Mouse (Mus musculus) heart, embryonic 16.5 days (tissue): Measurements from ENCODE around the gene Thbs4. TPM values are rescaled to one million over a fixed set of nuclear protein-coding genes. Genes with fewer than 3 reads are reported as not detected.
A peak's percentile ranks its signal among the peaks of the same experiment; 100 is the strongest.
"Not testable (repeated sequence)": the region's sequence is repeated elsewhere in the genome, so short reads cannot be mapped to it uniquely, and the experiment has no call there.

Source experiments
- ATAC-seq: fragments of 200-750 bp; cut with Nextera tagmentation; replicated peaks from 2 replicates; pipeline ENCODE4 v1.8.0; 2017; ENCODE audit warnings: moderate number of reproducible peaks; ENCODE audit not compliant: insufficient read depth, low FRiP score; ENCODE audit errors: extremely low read depth
- H3K27ac ChIP-seq: fragments of 300-500 bp; sonication (generic); 2 replicates; pipeline ENCODE4 v1.5.1; 2014; ENCODE audit warnings: mild to moderate bottlenecking, low read length, control low read depth, moderate library complexity
- H3K27me3 ChIP-seq: fragments of 300-500 bp; sonication (generic); 2 replicates; pipeline ENCODE4 v1.6.1; 2014; ENCODE audit warnings: low read length, mixed read lengths; ENCODE audit not compliant: control insufficient read depth, insufficient read depth
- H3K36me3 ChIP-seq: fragments of 300-500 bp; sonication (generic); 2 replicates; pipeline ENCODE4 v1.6.1; 2014; ENCODE audit not compliant: control insufficient read depth, insufficient read depth
- H3K4me1 ChIP-seq: fragments of 300-500 bp; sonication (generic); 2 replicates; pipeline ENCODE4 v1.6.1; 2014; ENCODE audit warnings: low read length, mixed read lengths; ENCODE audit not compliant: control insufficient read depth, insufficient read depth
- H3K4me2 ChIP-seq: fragments of 300-500 bp; sonication (generic); 2 replicates; pipeline ENCODE4 v1.6.1; 2014; ENCODE audit warnings: low read depth, mild to moderate bottlenecking, control low read depth, low read length
- H3K4me3 ChIP-seq: fragments of 300-500 bp; sonication (generic); 2 replicates; pipeline ENCODE4 v1.5.1; 2014; ENCODE audit warnings: mild to moderate bottlenecking, control low read depth, low read length
- H3K9ac ChIP-seq: fragments of 300-500 bp; sonication (generic); 2 replicates; pipeline ENCODE4 v1.6.1; 2014; ENCODE audit warnings: low read length, control low read depth
- H3K9me3 ChIP-seq: fragments of 300-500 bp; sonication (generic); replicated peaks from 2 replicates; pipeline ENCODE4 v1.6.1; 2016; ENCODE audit warnings: low read length; ENCODE audit not compliant: control insufficient read depth
- WGBS: fragments of 180-500 bp; shearing (Covaris S2); extraction: QIAGEN DNeasy Blood & Tissue Kit; methylation state at CpG from one replicate; pipeline ENCODE4 v1.1.7; 2014; 5-methylcytosine and 5-hydroxymethylcytosine counted together
- polyA plus RNA-seq: library from polyadenylated mRNA; unstranded; fragments of >200 nt; fragmentation: Nextera tagmentation; extraction: Ambion mirVana; gene quantifications from 2 replicates; pipeline ENCODE4 v1.2.1, GENCODE M21; 2015

The Thbs4 gene
- polyA plus RNA-seq: 33.5 and 37.5 TPM in 2 replicates

GRCm38 (mm10) chr13:92794462-92795214 is at the start of gene Thbs4:
Gene Thbs4, minus strand, starts transcription at chr13:92794818.
- H3K4me2 ChIP-seq: peak within 1 kb of the TSS; percentile 81
- H3K4me1 ChIP-seq: peaks cover 6% of the 10 kb centered on the region; the same call in 1 of the 2 replicates
- ATAC-seq: peak; percentile 75
- peak within 1 kb of the TSS; percentile 80 for H3K9ac ChIP-seq
- H3K36me3 ChIP-seq: no peaks in the 10 kb centered on the region
- H3K27me3 ChIP-seq: peaks cover 16% of the 10 kb centered on the region
- H3K27ac ChIP-seq: peak within 1 kb of the TSS; percentile 11; the same call in 1 of the 2 replicates
- 4% methylated on average over 44 of the region's 45 CpGs for WGBS
- peak within 1 kb of the TSS; percentile 55 for H3K4me3 ChIP-seq
- no peaks in the 10 kb centered on the region for H3K9me3 ChIP-seq

DNA sequence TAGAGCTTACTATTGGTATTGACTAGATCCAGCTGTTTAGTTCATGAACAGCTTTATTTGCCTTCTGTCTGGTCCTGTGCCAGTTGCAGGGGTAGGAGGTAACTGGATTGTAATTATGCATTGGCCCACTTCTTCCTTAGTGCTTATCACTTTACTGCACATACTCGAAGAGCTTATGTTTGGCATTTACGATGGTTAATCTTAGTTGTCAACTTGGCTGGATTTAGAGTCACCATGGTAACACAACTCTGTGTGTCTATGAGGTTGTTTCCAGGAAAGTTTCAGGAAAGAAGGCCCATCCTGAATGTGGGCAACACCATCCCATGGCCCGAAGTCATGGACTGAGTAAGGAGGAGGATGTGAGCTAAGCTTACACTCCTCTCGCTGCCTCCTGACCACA is 38.5 kb upstream of the Thbs4 start:
- Histone ChIP-seq H3K9ac (no peak overlapping the region), H3K4me2 (no peak overlapping the region), H3K36me3 (no peaks in the 10 kb centered on the region), H3K9me3 (peaks cover 3% of the 10 kb centered on the region; the same call in 1 of the 2 replicates), H3K4me1 (no peaks in the 10 kb centered on the region), H3K27me3 (no peaks in the 10 kb centered on the region), H3K27ac (no peak overlapping the region), H3K4me3 (no peak overlapping the region)
- no peak for ATAC-seq
- 75% methylated on average over 4 of the region's 4 CpGs for WGBS

GRCm38 (mm10) chr13:92828820-92829219 is 34.2 kb upstream of the Thbs4 start:
- H3K27me3 ChIP-seq: no peaks in the 10 kb centered on the region
- WGBS: 53% methylated on average over 10 of the region's 10 CpGs
- ATAC-seq: no peak

DNA sequence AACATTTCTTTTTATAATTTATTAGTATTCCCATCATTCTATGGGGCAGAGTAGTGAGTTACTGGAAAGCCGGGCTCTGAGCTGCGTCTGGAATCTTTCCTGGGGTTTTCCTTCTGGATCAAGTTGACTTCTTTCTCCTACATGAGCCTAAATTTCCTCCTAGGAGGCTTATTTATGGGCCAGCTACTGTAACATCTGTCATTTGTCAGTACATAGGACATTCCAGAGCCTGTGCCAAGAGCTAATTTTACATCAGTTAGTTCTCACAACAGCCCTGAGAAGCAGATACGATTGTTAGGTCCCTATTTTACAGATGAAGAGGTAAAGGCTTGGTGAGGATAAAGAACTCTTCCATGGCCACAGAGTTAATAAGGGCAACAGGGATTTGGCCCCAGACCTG is 22.7 kb upstream of the Thbs4 start:
- ATAC-seq: peak; percentile 73; the same call in 1 of the 2 replicates
- H3K4me2 ChIP-seq: 0 out of 2 replicates have a peak overlapping the region, but pooled peaks have one; percentile 3
- WGBS: 26% methylated on average over 3 of the region's 3 CpGs

More at GRCm38 (mm10) chr13:92828820-92829219, 34.2 kb upstream of the Thbs4 start:
- no peak overlapping the region for H3K27ac ChIP-seq
- peak overlapping the region; percentile 10 for H3K4me2 ChIP-seq
- peaks cover 3% of the 10 kb centered on the region; the same call in 1 of the 2 replicates for H3K9me3 ChIP-seq
- no peak overlapping the region for H3K9ac ChIP-seq
- H3K4me1 ChIP-seq: no peaks in the 10 kb centered on the region
- 0 out of 2 replicates have a peak overlapping the region, but pooled peaks have one; percentile 0 for H3K4me3 ChIP-seq
- no peaks in the 10 kb centered on the region for H3K36me3 ChIP-seq

GRCm38 (mm10) chr13:92816329-92816728 is 21.7 kb upstream of the Thbs4 start:
- Histone ChIP-seq H3K4me2 (no peak overlapping the region), H3K9me3 (no peaks in the 10 kb centered on the region), H3K9ac (no peak overlapping the region), H3K4me3 (no peak overlapping the region), H3K4me1 (peaks cover 27% of the 10 kb centered on the region), H3K36me3 (no peaks in the 10 kb centered on the region), H3K27ac (no peak overlapping the region), H3K27me3 (no peaks in the 10 kb centered on the region)
- no peak for ATAC-seq
- WGBS: 47% methylated on average over 5 of the region's 5 CpGs

More for the DNA sequence above, 22.7 kb upstream of the Thbs4 start:
- Histone ChIP-seq H3K27ac (peak overlapping the region; percentile 64), H3K4me1 (peaks cover 27% of the 10 kb centered on the region), H3K27me3 (no peaks in the 10 kb centered on the region), H3K9me3 (no peaks in the 10 kb centered on the region), H3K9ac (no peak overlapping the region), H3K36me3 (no peaks in the 10 kb centered on the region), H3K4me3 (no peak overlapping the region)

DNA sequence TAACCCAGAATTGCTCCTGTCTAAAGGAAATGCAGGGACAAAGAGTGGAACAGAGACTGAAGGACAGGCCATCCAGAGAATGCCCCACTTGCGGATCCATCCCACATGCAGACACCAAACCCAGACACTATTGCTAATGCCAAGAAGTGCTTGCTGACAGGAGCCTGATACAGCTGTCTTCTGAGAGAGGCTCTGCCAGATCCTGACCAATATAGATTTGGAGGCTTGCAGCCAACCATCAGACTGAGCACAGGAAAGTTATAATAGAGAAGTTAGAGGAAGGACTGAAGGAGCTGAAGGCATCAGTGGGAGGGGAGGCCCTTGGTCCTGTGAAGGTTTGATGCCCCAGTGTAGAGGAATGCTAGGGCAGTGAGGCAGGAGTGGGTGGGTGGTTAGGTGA is 16.0 kb upstream of the Thbs4 start:
- 28% methylated on average over 1 of the region's 1 CpGs for WGBS
- not testable (repeated sequence) for H3K36me3 ChIP-seq, H3K4me3 ChIP-seq, H3K9me3 ChIP-seq, H3K27ac ChIP-seq, ATAC-seq, H3K4me2 ChIP-seq, H3K27me3 ChIP-seq, H3K9ac ChIP-seq
- peaks cover 10% of the 10 kb centered on the region for H3K4me1 ChIP-seq

DNA sequence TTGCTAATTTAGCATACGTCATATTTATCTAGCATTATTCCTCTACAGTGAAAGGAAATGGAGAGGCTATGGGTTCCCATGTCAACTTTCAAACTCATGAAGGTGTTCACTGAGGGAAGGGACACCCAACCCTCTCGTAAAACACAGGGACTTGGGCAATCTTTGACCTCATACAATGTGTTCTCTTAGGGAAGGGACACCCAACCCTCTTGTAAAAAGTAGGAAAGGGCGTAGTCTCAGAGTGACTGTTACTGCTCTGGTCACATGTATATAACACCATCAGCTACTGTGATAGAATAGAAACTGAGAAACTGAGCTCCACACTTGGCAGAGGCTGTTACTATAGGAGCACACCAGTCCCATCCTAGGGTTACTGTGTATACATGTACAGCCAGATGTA is 13.2 kb upstream of the Thbs4 start:
- peaks cover 6% of the 10 kb centered on the region; the same call in 1 of the 2 replicates for H3K4me1 ChIP-seq
- H3K27ac ChIP-seq: no peak overlapping the region
- ATAC-seq: no peak
- no peak overlapping the region for H3K4me2 ChIP-seq
- H3K9ac ChIP-seq: no peak overlapping the region
- H3K9me3 ChIP-seq: no peaks in the 10 kb centered on the region
- no peaks in the 10 kb centered on the region for H3K36me3 ChIP-seq
- H3K27me3 ChIP-seq: no peaks in the 10 kb centered on the region
- no peak overlapping the region for H3K4me3 ChIP-seq
- WGBS: 89% methylated on average over 3 of the region's 3 CpGs

- Histone ChIP-seq H3K27me3 (no peaks in the 10 kb centered on the region), H3K9ac (no peak overlapping the region), H3K9me3 (no peaks in the 10 kb centered on the region), H3K27ac (no peak overlapping the region), H3K36me3 (no peaks in the 10 kb centered on the region), H3K4me3 (no peak overlapping the region), H3K4me2 (no peak overlapping the region), H3K4me1 (peaks cover 6% of the 10 kb centered on the region; the same call in 1 of the 2 replicates)
- no peak for ATAC-seq
These were observed 12.2 kb upstream of the Thbs4 start for GRCm38 (mm10) chr13:92806785-92807184.

DNA sequence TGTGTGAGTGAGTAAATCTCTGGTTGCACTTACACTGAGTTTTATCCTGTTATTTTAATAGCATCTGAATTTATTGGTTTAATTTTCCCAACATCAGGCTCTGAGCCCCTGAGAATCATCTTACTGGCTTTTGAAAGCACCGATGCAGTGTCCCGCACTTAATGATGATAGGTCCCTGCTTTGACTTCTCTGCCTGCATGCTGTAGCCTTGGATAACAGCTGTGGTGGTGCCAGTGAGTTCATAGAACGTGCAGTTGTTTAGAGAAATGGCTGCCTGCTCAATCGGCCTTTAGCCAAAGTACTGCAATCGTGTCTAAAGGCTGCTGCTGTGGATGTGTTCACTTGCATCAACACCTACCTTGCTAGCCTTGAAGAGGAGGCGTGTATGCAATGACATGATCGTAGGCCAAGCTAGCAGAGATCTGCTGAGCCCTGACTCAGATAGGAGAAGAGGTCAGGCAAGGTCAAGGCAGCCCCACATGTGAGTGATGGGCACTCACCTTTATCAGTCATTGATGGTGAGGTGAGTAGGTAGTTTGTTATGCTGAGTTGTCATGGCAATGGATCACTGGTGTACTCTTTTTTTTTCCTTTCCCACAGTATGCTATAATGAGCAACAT is 4.8 kb upstream of the Thbs4 start:
- no peak overlapping the region for H3K27ac ChIP-seq
- no peaks in the 10 kb centered on the region for H3K9me3 ChIP-seq
- H3K4me3 ChIP-seq: no peak overlapping the region
- ATAC-seq: no peak
- H3K9ac ChIP-seq: no peak overlapping the region
- 58% methylated on average over 7 of the region's 7 CpGs for WGBS
- H3K4me1 ChIP-seq: no peaks in the 10 kb centered on the region
- H3K36me3 ChIP-seq: no peaks in the 10 kb centered on the region
- peaks cover 10% of the 10 kb centered on the region for H3K27me3 ChIP-seq
- no peak overlapping the region for H3K4me2 ChIP-seq
